Comparison of ENCODE assay signal across 12 mouse cellular contexts in the genomic region with DNA sequence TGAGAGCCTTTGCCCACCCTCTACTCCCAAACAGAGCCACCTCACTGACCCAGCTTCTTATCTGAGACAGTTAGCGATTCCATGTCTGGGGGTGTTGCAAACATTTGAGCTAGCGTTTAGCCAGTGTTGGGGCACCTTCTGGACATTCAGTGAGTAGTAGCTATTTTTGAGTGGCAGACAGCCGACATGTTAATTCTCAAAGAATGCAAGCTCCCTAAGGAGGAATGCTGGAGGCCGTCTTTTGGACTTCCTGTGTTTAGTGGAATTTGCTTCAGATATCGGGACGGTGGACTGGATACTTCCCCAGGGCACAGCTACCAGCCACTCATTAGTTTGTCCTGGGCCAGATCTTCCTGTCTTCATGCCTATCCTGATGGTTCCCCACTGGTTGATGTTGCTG. TPM values are rescaled to one million over a fixed set of nuclear protein-coding genes. Genes with fewer than 3 reads are reported as not detected.
DNase-seq lines count a peak whose midpoint lies in the region; ATAC-seq and TF ChIP-seq lines count a peak whose summit lies in the region.
"Had no signal": no experiment of that assay in that cellular context is flagged by ENCODE, and none has a peak within 500 bp of the region (broad histone marks: within the 10 kb centered on the region; RNA-seq: fewer than 3 reads in every experiment).

No protein-coding gene starts in this region.

- no peak for TF ChIP-seq EP300 in heart, postnatal 0 days (IDR thresholded peaks at IDR 0.05; ENCODE audit: low read depth)

- no peak for ATAC-seq in heart, postnatal 0 days (ENCODE audit: insufficient read depth, low read depth)
- no peak for ATAC-seq in intestine, embryonic 15.5 days

- H3K27ac ChIP-seq in heart, postnatal 0 days (ENCODE audit: low read depth), result peak overlapping the region; percentile 92
- H3K27ac ChIP-seq in intestine, embryonic 15.5 days, result no peak overlapping the region
- H3K27ac ChIP-seq in limb, embryonic 10.5 days, result no peak overlapping the region
- H3K27ac ChIP-seq: neural tube, embryonic 15.5 days had no signal

- H3K9me3 ChIP-seq in heart, postnatal 0 days (replicated peaks; ENCODE audit: control insufficient read depth, low read length), result no peaks in the 10 kb centered on the region
- no peaks in the 10 kb centered on the region for H3K9me3 ChIP-seq in intestine, embryonic 15.5 days
- no peaks in the 10 kb centered on the region for H3K9me3 ChIP-seq in limb, embryonic 10.5 days (replicated peaks)
- H3K9me3 ChIP-seq: neural tube, embryonic 15.5 days had no signal

- no peaks in the 10 kb centered on the region for H3K27me3 ChIP-seq in heart, postnatal 0 days (ENCODE audit: control insufficient read depth, insufficient read depth, low read length)
- 0 out of 2 replicates have a peak, but pooled peaks cover 3% of the 10 kb centered on the region for H3K27me3 ChIP-seq in intestine, embryonic 15.5 days (replicated peaks)
- no peaks in the 10 kb centered on the region for H3K27me3 ChIP-seq in limb, embryonic 10.5 days (ENCODE audit: low read depth, poor library complexity, severe bottlenecking)
- H3K27me3 ChIP-seq: neural tube, embryonic 15.5 days had no signal

- H3K4me1 ChIP-seq in heart, postnatal 0 days (ENCODE audit: control insufficient read depth, insufficient read depth), result peaks cover 43% of the 10 kb centered on the region
- peaks cover 24% of the 10 kb centered on the region; the same call in 1 of the 2 replicates for H3K4me1 ChIP-seq in intestine, embryonic 15.5 days (replicated peaks)
- H3K4me1 ChIP-seq in limb, embryonic 10.5 days, result peaks cover 30% of the 10 kb centered on the region
- H3K4me1 ChIP-seq: neural tube, embryonic 15.5 days had no signal

- H3K4me2 ChIP-seq in heart, postnatal 0 days (ENCODE audit: low read depth, low read length), result no peak overlapping the region
- H3K4me2 ChIP-seq in intestine, embryonic 15.5 days (replicated peaks), result no peak overlapping the region
- H3K4me2 ChIP-seq: neural tube, embryonic 15.5 days had no signal

- H3K4me3 ChIP-seq in heart, postnatal 0 days (ENCODE audit: low read depth, low read length), result no peak overlapping the region
- H3K4me3 ChIP-seq in intestine, embryonic 15.5 days (replicated peaks), result no peak overlapping the region
- H3K4me3 ChIP-seq in limb, embryonic 10.5 days, result no peak overlapping the region
- H3K4me3 ChIP-seq: neural tube, embryonic 15.5 days had no signal

- no peaks in the 10 kb centered on the region for H3K36me3 ChIP-seq in heart, postnatal 0 days (replicated peaks; ENCODE audit: control insufficient read depth, insufficient read depth, low read length)
- H3K36me3 ChIP-seq in intestine, embryonic 15.5 days, result no peaks in the 10 kb centered on the region
- no peaks in the 10 kb centered on the region for H3K36me3 ChIP-seq in limb, embryonic 10.5 days
- H3K36me3 ChIP-seq: neural tube, embryonic 15.5 days had no signal

- DNase-seq in kidney, postnatal 14 days, result peak; percentile 37
- DNase-seq in kidney, adult 8-10 months, result no peak
- DNase-seq in NIH3T3 (ENCODE audit: low read depth), result peak; percentile 72
- DNase-seq in embryo, embryonic 10.5 days (ENCODE audit: low spot score), result peak; percentile 23
- DNase-seq in heart, postnatal 0 days (ENCODE audit: low spot score), result peak; percentile 61
- DNase-seq in limb, embryonic 10.5 days (ENCODE audit: low spot score), result no peak
- DNase-seq: adrenal gland, postnatal 25 days; left cerebral cortex, postnatal 4 days; right cerebral cortex, adult 18-20 months; thymus, adult 18-20 months had no signal

- no peak overlapping the region for H3K9ac ChIP-seq in heart, postnatal 0 days (replicated peaks; ENCODE audit: low read depth, low read length)
- H3K9ac ChIP-seq in intestine, embryonic 15.5 days, result no peak overlapping the region
- H3K9ac ChIP-seq: neural tube, embryonic 15.5 days had no signal

- TF ChIP-seq CTCF in heart, postnatal 0 days (IDR thresholded peaks at IDR 0.05; ENCODE audit: low read depth), result no peak

- 6% methylated on average over 6 of the region's 6 CpGs for WGBS in heart, postnatal 0 days
- WGBS in intestine, embryonic 15.5 days, result 33% methylated on average over 6 of the region's 6 CpGs
- 64% methylated on average over 6 of the region's 6 CpGs for WGBS in limb, embryonic 10.5 days

RNA-seq across cellular contexts. Expression of gene Serpine1, which starts 6.5 kb away (rescaled TPM):
- total RNA-seq in heart, postnatal 0 days (2014; rRNA removed; ENCODE audit: low replicate concordance), result 19.1 and 26.4 TPM in 2 replicates
- 0.93 and 1.2 TPM in 2 replicates for polyA plus RNA-seq in heart, postnatal 0 days (2015; fragmentation: Nextera tagmentation; extraction: Ambion mirVana)
- polyA plus RNA-seq in intestine, embryonic 15.5 days (2015; fragmentation: Nextera tagmentation; extraction: Ambion mirVana), result 0.34 and 0.42 TPM in 2 replicates
- polyA plus RNA-seq in limb, embryonic 10.5 days (2016; fragmentation: Nextera tagmentation; extraction: Ambion mirVana), result 0.36 and 0.39 TPM in 2 replicates

RNA-seq across cellular contexts. Expression of gene Ap1s1, which starts 32.7 kb away (rescaled TPM):
- total RNA-seq in heart, postnatal 0 days (2014; rRNA removed; ENCODE audit: low replicate concordance), result 45.0 and 94.4 TPM in 2 replicates
- 93.0 and 96.5 TPM in 2 replicates for polyA plus RNA-seq in heart, postnatal 0 days (2015; fragmentation: Nextera tagmentation; extraction: Ambion mirVana)
- polyA plus RNA-seq in intestine, embryonic 15.5 days (2015; fragmentation: Nextera tagmentation; extraction: Ambion mirVana), result 230 and 242 TPM in 2 replicates
- 155 and 170 TPM in 2 replicates for polyA plus RNA-seq in limb, embryonic 10.5 days (2016; fragmentation: Nextera tagmentation; extraction: Ambion mirVana)

RNA-seq across cellular contexts. Expression of gene Trim56, which starts 37.4 kb away (rescaled TPM):
- total RNA-seq in heart, postnatal 0 days (2014; rRNA removed; ENCODE audit: low replicate concordance), result 15.1 and 20.3 TPM in 2 replicates
- polyA plus RNA-seq in heart, postnatal 0 days (2015; fragmentation: Nextera tagmentation; extraction: Ambion mirVana), result 4.7 and 4.9 TPM in 2 replicates
- 7.5 and 8.4 TPM in 2 replicates for polyA plus RNA-seq in intestine, embryonic 15.5 days (2015; fragmentation: Nextera tagmentation; extraction: Ambion mirVana)
- polyA plus RNA-seq in limb, embryonic 10.5 days (2016; fragmentation: Nextera tagmentation; extraction: Ambion mirVana), result 5.6 and 7.0 TPM in 2 replicates

RNA-seq across cellular contexts. Expression of gene Vgf, which starts 52.4 kb away (rescaled TPM):
- total RNA-seq in heart, postnatal 0 days (2014; rRNA removed; ENCODE audit: low replicate concordance), result not detected in 2 replicates
- polyA plus RNA-seq in heart, postnatal 0 days (2015; fragmentation: Nextera tagmentation; extraction: Ambion mirVana), result 0.05 TPM in 1 of 2 replicates, not detected in the other
- 0.66 and 0.85 TPM in 2 replicates for polyA plus RNA-seq in intestine, embryonic 15.5 days (2015; fragmentation: Nextera tagmentation; extraction: Ambion mirVana)
- polyA plus RNA-seq in limb, embryonic 10.5 days (2016; fragmentation: Nextera tagmentation; extraction: Ambion mirVana), result 0.16 TPM in 1 of 2 replicates, not detected in the other

Comparison
In these comparisons a context has a peak if more than half of its experiments do, and no peak if none do; other contexts are left out.
1. DNase-seq: peak in kidney, postnatal 14 days (single experiment), NIH3T3 (single experiment), embryo, embryonic 10.5 days (single experiment) and heart, postnatal 0 days (single experiment); none in kidney, adult 8-10 months (0 of 2) and limb, embryonic 10.5 days (single experiment).